ENCODE assay signal across 9 mouse cellular contexts in genomic region chr12:73583813-73584609, GRCm38 (mm10). TPM values are rescaled to one million over a fixed set of nuclear protein-coding genes. Genes with fewer than 3 reads are reported as not detected.
DNase-seq lines count a peak whose midpoint lies in the region; ATAC-seq and TF ChIP-seq lines count a peak whose summit lies in the region.
"Had no signal": no experiment of that assay in that cellular context is flagged by ENCODE, and none has a peak within 500 bp of the region (broad histone marks: within the 10 kb centered on the region; RNA-seq: fewer than 3 reads in every experiment).

No protein-coding gene starts in this region.

- 4% methylated on average over 33 of the region's 33 CpGs for WGBS in heart, embryonic 13.5 days
- 24% methylated on average over 28 of the region's 33 CpGs for WGBS in macrophage (ENCODE audit: missing documents)

- peaks cover 32% of the 10 kb centered on the region for H3K27me3 ChIP-seq in heart, embryonic 13.5 days (replicated peaks)

- DNase-seq in layer of hippocampus, adult 2 months (ENCODE audit: low spot score in 2 of 2) = no peak
- DNase-seq in layer of hippocampus, postnatal 36 days = no peak
- DNase-seq in embryo, embryonic 10 days (ENCODE audit: low spot score) = peak; percentile 64
- peak; percentile 52 for DNase-seq in kidney, postnatal 10 days
- no peak for DNase-seq in c-Kit-positive CD71-positive TER-119-positive erythroid progenitor cells, embryonic 14.5 days (ENCODE audit: low spot score)

- peak overlapping the region; percentile 90 for H3K9ac ChIP-seq in heart, embryonic 13.5 days

- peak overlapping the region; percentile 69 for H3K4me3 ChIP-seq in layer of hippocampus, adult 2 months
- H3K4me3 ChIP-seq in heart, embryonic 13.5 days = peak overlapping the region; percentile 86
- peak overlapping the region; percentile 23; the same call in 1 of the 2 replicates for H3K4me3 ChIP-seq in macrophage (ENCODE audit: inconsistent target)

- no peaks in the 10 kb centered on the region for H3K9me3 ChIP-seq in heart, embryonic 13.5 days

- TF ChIP-seq CTCF in layer of hippocampus, adult 2 months (conservative IDR thresholded peaks at IDR 0.05) = peak; percentile 49

- no peak overlapping the region; the same call in 1 of the 2 replicates for H3K27ac ChIP-seq in layer of hippocampus, adult 2 months
- H3K27ac ChIP-seq in heart, embryonic 13.5 days (replicated peaks) = peak overlapping the region; percentile 88
- no peak overlapping the region for H3K27ac ChIP-seq in macrophage

- peaks cover 40% of the 10 kb centered on the region for H3K79me2 ChIP-seq in macrophage (ENCODE audit: inconsistent target)

- H3K4me2 ChIP-seq in heart, embryonic 13.5 days = peak overlapping the region; percentile 95

- no peak for ATAC-seq in heart, embryonic 13.5 days (ENCODE audit: extremely low read depth, insufficient number of reproducible peaks, low FRiP score, low TSS enrichment)
- no peak for ATAC-seq in inflammation-experienced regulatory T-cells, adult 6 months

- no peaks in the 10 kb centered on the region for H3K36me3 ChIP-seq in heart, embryonic 13.5 days
- no peaks in the 10 kb centered on the region for H3K36me3 ChIP-seq in macrophage (ENCODE audit: inconsistent target)

- peaks cover 14% of the 10 kb centered on the region; the same call in 1 of the 2 replicates for H3K4me1 ChIP-seq in heart, embryonic 13.5 days

RNA-seq across cellular contexts. Expression of gene Prkch, which starts 0.6 kb away (rescaled TPM):
- total RNA-seq in layer of hippocampus, adult 2 months (2021) = 1 to 10 TPM; 3.2 to 3.7 TPM
- total RNA-seq in layer of hippocampus, postnatal 36 days (2021) = 1 to 10 TPM; 3.0 to 3.6 TPM
- polyA plus RNA-seq in heart, embryonic 13.5 days (2015; fragmentation: Nextera tagmentation; extraction: Ambion mirVana) = 10.9 and 11.1 TPM in 2 replicates
- total RNA-seq in macrophage (2018; cell fraction: chromatin; rRNA removed) = 100 to 1,000 TPM in 18 of 26 experiments, 10 to 100 TPM in 8; 25.8 to 187 (median 153) TPM
- 10 to 100 TPM; 34.1 to 62.5 (median 56.8) TPM for total RNA-seq in macrophage (2018; cell fraction: cytosol; rRNA removed)
- 100 to 1,000 TPM in 7 of 26 experiments, 10 to 100 TPM in 19; 23.4 to 142 (median 85.8) TPM for total RNA-seq in macrophage (2018; cell fraction: nucleus; rRNA removed)
- polyA plus RNA-seq in macrophage (2018) = 34.7 to 50.3 TPM (median 37.2 TPM) in 3 replicates
- 10 to 100 TPM; 70.6 to 96.5 (median 76.2) TPM for polyA plus RNA-seq in inflammation-experienced regulatory T-cells, adult 6 months (2017; shearing (Covaris generic))

RNA-seq across cellular contexts. Expression of gene Tmem30b, which starts 37.8 kb away (rescaled TPM):
- total RNA-seq in layer of hippocampus, adult 2 months (2021) = not detected
- total RNA-seq in layer of hippocampus, postnatal 36 days (2021) = not detected
- polyA plus RNA-seq in heart, embryonic 13.5 days (2015; fragmentation: Nextera tagmentation; extraction: Ambion mirVana) = 0.32 and 0.56 TPM in 2 replicates
- under 1 TPM in 1 of 26 experiments, not detected in 25; 0.35 TPM for total RNA-seq in macrophage (2018; cell fraction: chromatin; rRNA removed)
- not detected for total RNA-seq in macrophage (2018; cell fraction: cytosol; rRNA removed)
- total RNA-seq in macrophage (2018; cell fraction: nucleus; rRNA removed) = not detected
- not detected in 3 replicates for polyA plus RNA-seq in macrophage (2018)
- polyA plus RNA-seq in inflammation-experienced regulatory T-cells, adult 6 months (2017; shearing (Covaris generic)) = under 1 TPM in 2 of 3 experiments, not detected in 1; 0.15 to 0.18 TPM
- polyA plus RNA-seq: Patski had no signal

Comparison
In these comparisons a context has a peak if more than half of its experiments do, and no peak if none do; other contexts are left out.
1. DNase-seq: peak in embryo, embryonic 10 days (single experiment) and kidney, postnatal 10 days (single experiment); none in layer of hippocampus, adult 2 months (0 of 2), layer of hippocampus, postnatal 36 days (0 of 2) and c-Kit-positive CD71-positive TER-119-positive erythroid progenitor cells, embryonic 14.5 days (single experiment).
2. H3K4me3 ChIP-seq: peak in every context shown above with its lines; median percentile 86 in heart, embryonic 13.5 days; 69 in layer of hippocampus, adult 2 months; 23 in macrophage.